Mouse (Mus musculus): ENCODE measurements around the gene Aipl1.

DNA sequence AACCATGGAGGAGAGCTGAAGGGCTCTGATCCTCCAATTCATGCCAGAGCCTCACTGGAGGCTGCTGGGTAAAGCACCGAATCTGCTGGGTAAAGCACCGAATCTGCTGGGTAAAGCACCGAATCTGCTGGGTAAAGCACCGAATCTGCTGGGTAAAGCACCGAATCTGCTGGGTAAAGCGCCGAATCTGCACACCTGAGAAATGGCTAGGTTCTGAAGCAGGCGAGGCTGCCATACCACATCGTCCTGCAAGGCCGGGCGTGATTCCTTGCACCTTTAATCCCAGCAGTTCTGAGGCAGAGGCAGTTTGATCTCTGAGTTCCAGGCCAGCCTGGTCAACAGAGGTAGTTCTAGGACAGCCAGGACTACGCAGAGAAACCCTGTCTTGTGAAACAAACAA is 44.9 kb downstream of the Aipl1 start:
- no peak for TF ChIP-seq CTCF (IDR thresholded peaks at IDR 0.05 in 2 of 3, conservative IDR thresholded peaks at IDR 0.05 in 1 of 3; ENCODE audit: control insufficient read depth in 1 of 3, insufficient read depth in 1 of 3, low read depth in 2 of 3, low read length in 3 of 3, poor library complexity in 1 of 3, severe bottlenecking in 1 of 3)
- no peak for TF ChIP-seq JUND (IDR thresholded peaks at IDR 0.05; ENCODE audit: low read depth, low read length)
- TF ChIP-seq KAT2A (conservative IDR thresholded peaks at IDR 0.05; ENCODE audit: low read depth, low read length): no peak
- no peak for TF ChIP-seq ZMIZ1 (IDR thresholded peaks at IDR 0.05; ENCODE audit: low read depth, low read length)
